Mouse (Mus musculus): ENCODE measurements around the gene Hus1.

DNA sequence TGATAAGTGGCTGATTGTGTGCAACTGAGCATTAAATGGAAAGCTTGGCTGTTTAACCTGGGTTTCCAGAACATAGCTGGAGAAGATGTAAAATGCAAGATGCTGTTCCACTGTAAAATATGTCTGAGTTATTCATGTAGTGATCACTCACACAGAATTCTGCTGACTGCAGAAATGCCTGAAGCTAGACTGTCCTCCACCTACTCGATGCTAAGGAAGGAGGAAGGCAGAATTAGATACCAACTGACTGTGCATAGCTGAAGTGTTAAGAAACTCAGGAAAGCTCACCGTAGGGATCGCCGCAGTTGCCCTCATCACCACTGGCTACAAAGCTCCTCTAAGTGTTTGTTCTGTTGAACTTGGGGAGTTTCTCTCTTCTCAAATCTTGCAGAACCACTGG is 46.7 kb upstream of the Hus1 start:
- TF ChIP-seq CTCF (IDR thresholded peaks at IDR 0.05; ENCODE audit: low read depth) (no peak), EP300 (IDR thresholded peaks at IDR 0.05; ENCODE audit: low read depth) (no peak)

Measured in liver, embryonic 14.5 days (tissue).